Mouse (Mus musculus) large intestine, adult 2 months (tissue): ENCODE measurements around the gene M1ap. TPM values are rescaled to one million over a fixed set of nuclear protein-coding genes. Genes with fewer than 3 reads are reported as not detected.

Experiments used
- DNase-seq: peaks from one replicate; pipeline ENCODE4 v3.0.0-alpha.2; 2012; ENCODE audit warnings: low read depth, low spot score
- WGBS: fragments of 180-500 bp; shearing (Covaris S2); methylation state at CpG from one replicate; pipeline ENCODE4 v1.1.7; 2018; 5-methylcytosine and 5-hydroxymethylcytosine counted together
- polyA plus RNA-seq: library from polyadenylated mRNA; depleted of rRNA; stranded (reverse); fragments of >200 nt; gene quantifications from 2 replicates; pipeline ENCODE4 v1.2.3, GENCODE M21; 2012; rRNA removed

M1ap gene
- polyA plus RNA-seq = 0.34 and 0.46 TPM in 2 replicates

DNA sequence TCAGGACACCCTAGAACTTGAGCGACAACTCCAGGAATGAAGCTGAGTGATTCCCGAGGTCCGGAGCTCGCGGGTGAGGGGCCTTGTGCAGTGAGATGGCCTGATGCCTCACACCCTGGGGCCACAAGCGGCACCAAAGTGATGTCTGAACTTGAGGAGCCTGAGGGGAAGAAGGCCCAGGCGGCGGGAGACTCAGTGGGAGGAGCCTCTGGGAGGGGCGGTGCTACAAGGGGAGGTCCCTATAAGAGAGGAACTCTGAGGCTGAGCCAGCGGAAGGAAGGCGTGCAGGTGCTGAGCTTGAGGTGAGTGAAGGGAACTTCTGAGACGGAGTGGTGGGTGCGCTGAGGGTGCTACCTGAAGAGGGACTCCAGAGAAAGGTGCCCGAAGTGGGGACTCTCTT, at the start of gene M1ap:
TSS of gene M1ap (plus strand) at position 252 of the 400 bp plus-strand sequence.
- 84% methylated on average over 14 of the region's 14 CpGs for WGBS

DNA sequence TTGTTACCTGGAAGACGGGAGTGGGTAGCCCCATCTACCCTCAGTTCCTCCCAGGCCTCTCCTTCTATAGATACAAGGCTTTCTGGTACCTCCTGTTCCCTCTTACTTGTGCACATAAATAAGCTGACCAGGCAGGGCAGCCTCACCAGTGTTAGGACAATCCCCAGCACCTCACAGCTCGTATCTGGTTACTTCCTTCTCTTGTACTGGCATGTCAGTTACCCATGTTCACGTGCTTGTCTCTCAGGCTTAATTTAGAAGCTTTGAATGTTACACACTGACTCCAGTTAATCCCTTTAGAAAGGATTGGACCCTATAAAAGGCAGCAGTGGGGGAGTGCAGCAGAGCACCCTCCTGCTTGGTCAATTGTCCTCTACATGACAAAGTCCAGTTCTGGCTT, 49.4 kb upstream of the M1ap start:
- 61% methylated on average over 3 of the region's 3 CpGs for WGBS
- no peak for DNase-seq

More for the DNA sequence above, at the start of gene M1ap:
- DNase-seq = no peak

DNA sequence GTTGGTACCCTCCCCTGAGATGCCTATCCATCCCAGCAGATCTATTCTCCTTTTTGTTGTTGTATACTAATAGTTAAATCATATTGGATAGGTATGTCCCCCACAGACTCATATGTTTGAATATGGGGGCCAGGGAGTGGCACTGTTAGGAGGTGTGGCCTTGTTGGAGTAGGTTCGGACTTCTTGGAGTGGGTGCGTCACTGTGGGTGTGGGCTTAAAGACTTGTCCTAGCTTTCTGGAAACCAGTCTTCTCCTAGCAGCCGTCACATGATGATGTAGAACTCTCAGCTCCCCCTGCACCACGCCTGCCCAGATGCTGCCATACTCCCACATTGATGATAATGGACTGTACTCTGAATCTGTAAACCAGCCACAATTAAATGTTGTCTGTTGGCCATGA, 48.5 kb upstream of the M1ap start:
- 65% methylated on average over 4 of the region's 4 CpGs for WGBS
- DNase-seq = no peak

DNA sequence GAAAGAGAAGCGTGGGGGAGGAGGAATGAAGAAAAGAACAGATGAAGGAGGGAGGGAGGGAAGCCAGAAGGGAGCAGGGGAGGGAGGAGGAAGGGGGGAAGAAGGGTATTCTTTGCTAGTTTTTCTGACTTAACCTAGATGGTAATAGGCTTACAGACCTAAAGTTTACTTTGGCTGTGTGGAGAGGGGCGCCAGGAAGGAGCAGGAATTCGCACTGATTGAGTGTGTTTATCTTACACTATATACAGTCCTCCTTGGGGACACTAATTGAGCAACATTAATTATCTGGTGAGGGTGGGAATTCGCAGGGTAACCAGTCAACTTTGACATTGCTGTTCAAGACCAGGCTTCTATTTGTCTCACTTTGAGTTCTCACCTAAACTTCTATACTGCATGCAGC, 48.0 kb upstream of the M1ap start:
- no peak for DNase-seq
- 46% methylated on average over 4 of the region's 4 CpGs for WGBS

DNA sequence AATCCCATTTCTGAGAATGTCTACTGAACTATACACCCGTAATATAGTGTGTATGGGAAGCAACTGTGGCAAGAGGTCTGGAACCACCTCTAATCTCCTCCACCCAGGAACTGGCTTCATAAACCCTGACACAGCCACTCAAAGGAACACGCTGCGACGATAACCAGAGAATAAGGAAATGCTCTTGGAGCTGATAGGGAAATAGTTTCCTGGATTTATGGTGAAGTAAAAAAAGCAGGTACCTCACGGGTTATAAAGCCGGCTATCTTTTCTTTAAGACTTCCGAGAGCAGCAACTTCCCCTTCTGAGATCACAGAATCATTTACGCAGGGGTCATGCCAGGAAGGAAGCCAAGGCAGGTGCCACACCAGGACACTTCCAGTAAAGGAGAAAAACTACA, 44.1 kb upstream of the M1ap start:
- 11% methylated on average over 8 of the region's 8 CpGs for WGBS
- peak; percentile 75 for DNase-seq

DNA sequence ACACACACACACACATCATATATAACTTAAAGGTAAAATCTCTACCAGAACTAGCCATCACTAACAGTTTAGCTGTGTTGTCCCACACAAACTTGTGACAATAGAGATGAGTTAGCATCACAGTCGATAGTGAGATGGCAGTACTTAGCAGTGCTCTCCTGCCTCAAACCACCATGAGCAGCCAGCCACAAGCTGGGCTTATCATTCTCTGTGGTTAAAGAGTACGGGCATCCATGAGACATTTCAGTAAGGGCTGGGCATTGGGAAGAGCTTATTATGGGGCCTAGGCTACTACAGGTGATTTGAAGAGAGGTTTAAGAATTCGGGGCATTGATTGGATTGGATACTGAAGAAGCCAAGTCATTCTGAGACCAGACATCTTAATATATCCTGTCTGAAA, 39.7 kb upstream of the M1ap start:
- no peak for DNase-seq
- WGBS = 92% methylated on average over 3 of the region's 3 CpGs

DNA sequence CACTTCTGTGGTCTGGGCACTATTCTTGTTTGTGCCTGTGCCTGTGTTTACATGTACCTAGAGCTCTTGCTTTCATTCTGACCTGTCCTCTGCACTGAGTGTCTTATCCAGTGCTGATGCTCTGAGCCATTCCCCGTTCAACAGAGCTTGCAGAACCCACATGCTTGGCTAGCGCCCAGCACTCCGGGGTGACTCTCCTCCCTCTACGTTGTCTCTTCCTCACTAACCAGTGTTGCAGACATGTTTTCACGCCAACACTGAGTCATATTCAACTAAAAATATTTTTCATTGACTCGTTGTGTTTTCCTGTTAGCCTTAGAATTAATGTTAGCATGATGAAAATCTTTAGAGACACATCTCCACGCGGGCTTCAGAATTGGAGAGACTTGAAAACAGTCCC, 38.7 kb upstream of the M1ap start:
- 67% methylated on average over 8 of the region's 8 CpGs for WGBS
- DNase-seq = no peak

DNA sequence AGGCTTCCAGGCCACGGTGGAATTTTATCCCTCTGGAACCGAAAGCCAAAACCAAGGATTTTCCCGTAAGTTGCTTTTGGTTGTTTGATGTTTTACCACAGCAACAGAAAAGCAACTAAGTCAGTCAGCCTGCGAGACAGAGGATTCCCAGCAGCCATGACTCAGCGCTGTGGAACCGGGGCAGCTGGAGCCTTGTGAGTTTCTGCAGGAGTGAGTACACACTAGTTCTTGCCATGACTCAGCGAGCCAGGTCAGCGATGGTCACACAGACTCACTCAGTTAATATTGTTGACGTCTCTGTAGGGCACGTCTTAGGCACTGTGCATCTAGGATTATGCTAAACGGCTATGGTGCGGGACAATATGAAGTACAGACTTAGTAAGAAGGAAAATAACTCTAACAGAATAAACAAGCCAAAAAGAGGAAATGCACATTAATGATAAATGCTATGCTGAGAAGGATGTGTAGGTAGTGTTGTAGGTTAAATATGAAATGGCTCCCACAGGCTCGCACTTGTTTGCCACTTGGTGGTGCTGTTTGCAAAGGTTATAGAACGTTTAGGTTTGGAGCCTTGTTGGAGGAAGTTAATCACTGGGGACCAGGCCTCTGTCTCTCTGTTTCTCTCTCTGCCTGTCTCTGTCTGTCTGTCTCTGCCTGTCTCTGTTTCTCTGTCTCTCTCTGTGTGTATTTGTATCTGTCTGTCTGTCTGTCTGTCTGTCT, 37.4 kb upstream of the M1ap start:
- peak; percentile 60 for DNase-seq
- WGBS = 26% methylated on average over 14 of the region's 14 CpGs

DNA sequence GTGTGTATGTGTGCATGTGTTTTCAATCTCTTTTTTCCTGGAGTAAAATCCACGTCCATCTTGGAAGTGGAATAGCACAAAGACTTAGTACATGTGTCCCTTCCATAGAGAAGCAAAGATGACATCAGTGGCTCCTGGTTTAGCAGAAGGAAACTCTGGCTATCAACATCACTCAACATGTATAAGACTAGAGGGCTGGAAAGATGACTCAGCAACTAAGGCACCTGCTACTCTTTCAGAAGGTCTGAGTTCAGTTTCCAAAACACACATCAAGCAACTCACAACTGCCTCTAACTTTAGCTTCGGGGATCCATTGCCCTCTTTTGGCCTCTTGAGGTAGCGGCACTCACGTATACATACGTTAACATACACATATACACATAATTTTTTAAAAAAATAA, 35.4 kb upstream of the M1ap start:
- no peak for DNase-seq
- 92% methylated on average over 5 of the region's 5 CpGs for WGBS

DNA sequence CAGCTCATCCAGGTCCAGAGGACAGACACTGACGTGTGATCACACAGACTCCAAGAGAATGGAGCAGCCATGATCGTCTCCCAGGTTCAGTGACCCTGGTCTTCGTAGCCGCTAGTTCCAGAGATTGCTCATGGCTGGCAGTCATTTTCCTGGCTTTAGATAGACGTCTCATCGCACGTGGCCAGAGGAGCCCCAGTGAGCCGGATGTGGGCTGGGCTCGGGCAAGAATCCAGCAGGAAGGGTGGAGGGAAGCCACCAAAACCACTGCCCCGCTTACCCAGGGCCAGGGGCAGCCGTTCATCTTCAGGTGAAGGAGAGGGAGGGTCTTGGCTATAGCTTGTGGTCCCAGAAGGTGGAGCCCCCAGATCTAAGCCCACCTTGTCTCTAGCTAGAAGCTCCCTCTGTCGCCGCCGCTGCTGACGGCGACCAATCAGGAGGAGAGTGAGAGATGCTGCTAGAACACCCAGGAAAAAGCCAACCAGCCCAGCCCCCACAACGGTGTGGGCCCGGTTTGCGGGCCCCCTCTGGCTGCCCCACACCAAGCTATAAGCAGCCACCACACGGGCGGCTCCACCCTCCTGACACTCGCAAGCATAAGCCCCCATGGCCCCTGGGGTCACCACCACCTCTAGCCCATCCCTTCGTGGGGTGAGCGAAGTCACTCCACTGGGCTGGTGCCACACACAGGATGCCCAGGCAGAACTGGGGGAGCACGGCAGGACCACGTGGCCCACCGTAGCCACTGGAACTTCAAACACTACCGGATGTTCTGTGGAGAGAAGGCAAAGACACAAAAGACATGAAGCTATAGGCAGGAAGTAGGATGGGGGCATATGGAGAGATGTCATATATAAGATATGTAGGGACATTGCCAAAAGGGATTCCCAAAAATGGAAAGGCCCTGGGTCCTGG, 33.1 kb upstream of the M1ap start:
- 70% methylated on average over 28 of the region's 28 CpGs for WGBS
- DNase-seq = no peak

DNA sequence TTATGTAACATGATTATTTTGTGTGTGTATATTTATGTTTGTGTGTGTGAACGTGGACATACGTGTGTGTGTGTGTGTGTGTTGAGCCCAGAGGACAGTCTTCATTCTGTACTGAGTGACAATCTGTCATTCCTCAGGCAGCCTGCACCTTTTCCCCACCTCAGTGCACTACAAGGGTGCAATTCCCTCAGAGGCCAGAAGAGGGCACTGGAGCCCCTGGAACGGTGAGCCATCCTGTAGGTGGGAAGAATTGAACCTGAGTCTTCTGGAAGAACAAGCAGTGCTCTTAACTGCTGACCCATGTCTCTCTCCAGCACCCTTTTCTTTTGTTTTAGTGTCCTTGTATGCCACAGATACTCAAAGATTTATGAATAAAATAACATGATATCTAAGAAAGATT, 30.8 kb upstream of the M1ap start:
- WGBS = 19% methylated on average over 3 of the region's 3 CpGs
- no peak for DNase-seq

DNA sequence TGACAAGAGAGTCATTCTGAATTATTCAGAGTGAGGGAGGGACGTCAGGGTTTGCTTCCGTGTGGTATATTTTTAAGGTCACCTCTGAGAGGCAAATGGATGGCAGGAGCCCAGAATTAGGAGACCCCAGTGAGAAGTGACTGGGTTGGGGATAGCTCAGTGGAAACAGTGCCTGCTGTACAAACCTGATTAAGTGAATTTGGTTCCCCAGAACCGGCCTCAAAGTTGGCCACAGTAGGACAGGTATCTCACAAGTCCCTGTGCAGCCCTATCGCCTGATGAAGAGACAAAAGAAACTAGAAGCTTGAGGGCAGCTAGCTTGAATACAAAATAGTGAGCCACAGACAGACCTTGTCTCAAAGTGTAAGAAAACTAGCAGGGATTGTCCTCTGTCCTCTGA, 30.2 kb upstream of the M1ap start:
- 90% methylated on average over 4 of the region's 4 CpGs for WGBS

DNA sequence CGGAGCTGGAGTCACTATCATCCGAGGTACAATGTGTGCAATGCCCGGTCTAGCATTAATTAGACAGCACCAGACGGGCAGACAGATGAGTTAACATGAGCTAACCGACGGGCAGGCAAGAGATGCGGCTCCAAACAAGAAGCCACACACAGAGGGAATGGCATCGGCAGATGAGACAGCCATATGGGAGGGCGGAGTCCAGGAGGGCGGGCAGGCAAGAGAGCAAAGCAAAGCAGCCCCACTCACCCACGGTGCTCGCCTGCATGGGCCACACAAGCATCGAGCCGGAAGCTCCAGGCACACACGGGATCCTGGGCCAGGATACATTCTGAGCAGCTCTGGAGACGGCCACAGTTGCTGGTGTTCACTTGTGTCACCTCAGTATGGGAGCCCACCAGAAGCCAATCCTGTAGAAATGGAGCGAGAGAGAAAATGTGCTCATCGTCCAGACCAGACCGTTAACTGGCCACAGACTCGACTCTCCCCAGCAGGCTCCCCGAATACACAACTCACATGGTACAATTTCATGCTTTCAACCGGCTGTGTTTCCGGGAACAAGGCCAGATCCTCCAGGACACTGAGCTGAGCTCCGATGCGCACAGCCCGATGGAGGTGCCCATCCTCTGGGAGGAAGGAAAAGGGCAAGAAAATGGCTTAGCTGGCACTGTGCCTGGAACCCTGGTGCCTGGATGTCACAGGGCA, 29.5 kb upstream of the M1ap start:
- WGBS = 66% methylated on average over 26 of the region's 26 CpGs
- DNase-seq = no peak

More for the DNA sequence above, 30.2 kb upstream of the M1ap start:
- DNase-seq = no peak

DNA sequence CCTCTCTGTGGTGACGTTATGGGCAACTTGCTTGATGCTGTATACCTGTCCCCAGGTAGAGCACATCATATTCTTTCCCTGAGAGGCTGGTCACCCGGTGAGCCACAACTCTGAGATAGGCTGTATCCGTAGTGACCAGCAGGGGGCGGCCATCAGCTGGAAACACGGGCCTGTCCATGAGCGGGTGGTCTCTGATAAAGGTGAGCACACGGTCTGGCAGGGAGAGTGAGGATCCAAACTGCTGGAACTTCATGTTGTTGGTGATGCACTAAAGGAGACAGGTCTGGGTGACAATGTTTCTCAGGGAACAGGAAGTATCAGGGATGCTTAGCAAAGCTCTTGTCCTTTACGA, 28.9 kb upstream of the M1ap start:
- no peak for DNase-seq

DNA sequence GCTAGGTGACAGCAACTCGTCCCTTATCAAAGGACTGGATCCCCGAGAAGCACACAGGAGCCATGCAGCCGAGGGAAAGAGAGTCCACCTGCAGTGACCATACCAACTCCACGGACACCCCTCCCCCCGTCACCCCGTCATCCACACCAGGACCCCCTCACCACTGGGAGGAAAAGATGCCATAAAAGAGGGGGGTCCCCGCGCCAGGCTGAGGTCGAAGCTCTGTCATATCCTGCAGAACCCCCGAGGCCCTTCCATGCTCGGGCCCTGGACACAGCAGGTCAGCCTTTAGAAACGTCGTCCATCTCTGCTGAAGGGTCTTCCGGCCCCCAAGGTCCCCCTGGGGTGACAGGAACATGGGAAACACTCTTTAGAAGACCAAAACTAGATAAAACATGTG, 28.3 kb upstream of the M1ap start:
- no peak for DNase-seq
- WGBS = 76% methylated on average over 14 of the region's 14 CpGs

More for the DNA sequence above, 28.9 kb upstream of the M1ap start:
- 19% methylated on average over 8 of the region's 8 CpGs for WGBS

DNA sequence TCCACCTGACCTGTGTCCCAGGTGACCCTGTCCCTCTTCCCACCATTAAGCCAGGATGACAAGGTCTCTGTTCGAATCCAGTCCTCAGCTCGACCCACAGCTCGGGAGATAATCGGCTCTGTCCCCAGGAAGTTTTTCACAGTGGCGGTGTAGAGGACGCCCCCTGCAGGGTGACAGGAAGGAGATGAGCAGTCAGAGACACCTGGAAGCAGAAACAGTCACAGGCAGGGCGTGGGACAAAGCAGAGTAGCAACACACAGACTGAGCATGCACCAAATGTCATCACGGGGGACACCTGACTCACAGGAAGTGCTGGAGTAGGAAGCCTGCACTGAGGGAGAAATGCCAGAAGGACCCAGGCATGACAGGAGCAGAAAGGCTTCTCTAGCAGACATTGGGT, 27.2 kb upstream of the M1ap start:
- no peak for DNase-seq
- WGBS = 65% methylated on average over 8 of the region's 8 CpGs

DNA sequence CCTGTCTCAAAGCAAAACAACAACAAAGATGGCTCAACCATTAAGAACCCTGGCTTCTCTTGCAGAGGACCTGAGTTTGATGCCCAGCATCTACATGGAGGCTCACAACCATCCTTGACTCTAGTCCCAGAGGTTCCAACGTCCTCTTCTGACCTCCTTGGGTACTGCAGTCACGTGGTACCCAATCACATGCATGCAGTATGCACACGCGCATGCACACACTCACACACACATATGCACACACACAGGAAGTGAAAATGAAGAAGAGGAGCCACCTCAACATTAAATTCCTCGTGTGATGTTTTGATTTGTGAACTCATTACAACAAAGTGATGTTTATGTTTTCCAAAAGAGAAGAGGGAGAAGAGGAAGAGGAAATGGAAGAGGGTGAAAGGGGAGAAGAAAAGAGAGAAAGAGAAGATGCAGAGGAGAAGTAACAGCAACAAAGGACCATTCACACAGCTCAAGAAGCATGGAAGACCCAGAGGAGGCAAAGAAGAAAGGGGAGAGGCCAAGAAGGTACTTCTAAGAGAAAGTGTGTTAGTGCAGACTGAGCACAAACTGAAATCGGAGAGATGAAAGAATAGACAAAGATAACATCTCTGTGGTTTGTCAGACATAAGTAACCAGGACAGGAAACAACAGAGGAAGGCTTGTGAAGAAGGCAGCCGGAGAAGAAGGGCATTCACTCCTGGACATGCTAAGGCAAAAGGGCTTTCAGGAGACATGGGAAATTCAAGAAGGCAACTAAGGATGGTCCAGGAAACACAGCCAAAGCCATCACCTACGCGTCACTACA, 25.1 kb upstream of the M1ap start:
- no peak for DNase-seq
- 71% methylated on average over 9 of the region's 9 CpGs for WGBS

DNA sequence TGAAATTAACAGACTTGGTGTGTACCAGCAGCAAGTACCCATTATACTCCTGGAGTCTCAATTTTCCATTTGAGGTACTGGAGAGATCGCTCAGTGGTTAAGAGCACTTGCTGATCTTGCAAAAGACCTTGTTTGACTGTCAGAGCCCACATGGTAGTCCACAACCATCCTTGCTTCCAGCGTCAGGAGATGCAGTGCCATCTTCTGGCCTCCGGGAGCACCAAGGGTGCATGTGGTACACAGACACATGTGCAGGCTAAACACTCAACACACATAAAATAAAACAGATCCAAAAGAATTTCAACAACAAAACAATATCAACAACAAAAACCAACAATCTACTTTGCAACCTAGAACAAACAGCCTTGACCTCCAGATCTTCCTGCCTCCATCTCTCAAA, 21.7 kb upstream of the M1ap start:
- DNase-seq = no peak
- 59% methylated on average over 3 of the region's 3 CpGs for WGBS

DNA sequence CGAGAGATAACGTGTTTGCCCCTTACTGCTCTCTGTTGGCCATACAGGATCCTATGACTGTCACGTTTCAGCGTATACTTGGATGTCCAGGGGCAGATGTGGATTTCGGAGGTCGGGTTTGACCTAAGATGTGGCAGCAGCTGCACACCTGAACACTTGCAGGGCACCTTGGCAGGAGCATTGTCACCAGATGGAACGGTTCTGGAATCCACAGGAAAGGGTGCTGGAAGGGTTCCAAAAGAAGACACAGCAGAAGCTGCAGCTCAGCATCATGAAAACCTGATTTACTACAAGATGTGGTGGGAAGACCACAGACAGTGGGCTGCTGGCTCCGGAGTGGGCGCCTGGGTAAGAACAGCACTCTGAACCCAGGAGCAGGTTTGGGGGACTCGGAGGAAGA, 20.6 kb upstream of the M1ap start:
- WGBS = 72% methylated on average over 10 of the region's 10 CpGs
- DNase-seq = no peak

DNA sequence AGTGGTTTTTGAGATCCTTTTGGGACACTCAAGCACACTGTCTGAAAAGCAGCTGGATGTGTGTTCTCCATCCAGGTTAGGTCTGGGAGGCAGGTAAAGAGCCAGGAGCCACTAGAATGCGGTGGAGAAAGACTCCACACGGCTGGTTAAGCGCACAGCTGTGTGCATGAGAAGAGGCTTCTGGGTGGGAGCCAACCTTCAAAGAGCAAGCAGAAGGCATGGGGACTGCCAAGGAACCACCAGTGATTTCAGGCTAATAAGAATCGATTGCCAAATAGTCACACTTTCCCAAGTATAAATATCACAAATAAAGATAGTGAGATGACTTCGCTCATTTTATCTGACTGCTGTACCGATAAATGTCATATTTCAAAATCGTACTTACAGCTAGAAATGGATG, 20.2 kb upstream of the M1ap start:
- 77% methylated on average over 7 of the region's 7 CpGs for WGBS
- no peak for DNase-seq
